Mouse (Mus musculus) heart, embryonic 11.5 days (tissue): ENCODE data around the gene Rarb. TPM values are rescaled to one million over a fixed set of nuclear protein-coding genes. Genes with fewer than 3 reads are reported as not detected.

ENCODE experiments used
- ATAC-seq: fragments of 200-750 bp; cut with Nextera tagmentation; replicated peaks from 2 replicates; pipeline ENCODE4 v1.8.0; 2017; ENCODE audit warnings: moderate library complexity; ENCODE audit not compliant: insufficient number of reproducible peaks, low FRiP score, low TSS enrichment
- H3K27ac ChIP-seq: fragments of 300-500 bp; sonication (generic); 2 replicates; pipeline ENCODE4 v1.5.1; 2014; ENCODE audit warnings: mild to moderate bottlenecking, low read depth, low read length
- H3K27me3 ChIP-seq: fragments of 300-500 bp; sonication (generic); 2 replicates; pipeline ENCODE4 v1.6.1; 2014; ENCODE audit warnings: mild to moderate bottlenecking, low read length, mixed read lengths; ENCODE audit not compliant: control insufficient read depth, insufficient read depth
- H3K36me3 ChIP-seq: fragments of 300-500 bp; sonication (generic); 2 replicates; pipeline ENCODE4 v1.6.1; 2014; ENCODE audit warnings: mild to moderate bottlenecking, low read length, moderate library complexity, mixed read lengths; ENCODE audit not compliant: control insufficient read depth, insufficient read depth
- H3K4me1 ChIP-seq: fragments of 300-500 bp; sonication (generic); 2 replicates; pipeline ENCODE4 v1.6.1; 2014; ENCODE audit warnings: low read length; ENCODE audit not compliant: control insufficient read depth, insufficient read depth
- H3K4me2 ChIP-seq: fragments of 300-500 bp; sonication (generic); 2 replicates; pipeline ENCODE4 v1.6.1; 2014; ENCODE audit warnings: mild to moderate bottlenecking, moderate library complexity
- H3K4me3 ChIP-seq: fragments of 300-500 bp; sonication (generic); 2 replicates; pipeline ENCODE4 v1.5.1; 2014; ENCODE audit warnings: low read depth, low read length
- H3K9ac ChIP-seq: fragments of 300-500 bp; sonication (generic); 2 replicates; pipeline ENCODE4 v1.6.1; 2014; ENCODE audit warnings: mild to moderate bottlenecking, low read depth, low read length, moderate library complexity
- H3K9me3 ChIP-seq: fragments of 300-500 bp; sonication (generic); replicated peaks from 2 replicates; pipeline ENCODE4 v1.6.1; 2016; ENCODE audit warnings: low read length; ENCODE audit not compliant: control insufficient read depth
- WGBS: fragments of 180-500 bp; shearing (Covaris S2); extraction: QIAGEN DNeasy Blood & Tissue Kit; methylation state at CpG from one replicate; pipeline ENCODE4 v1.1.7; 2014; ENCODE audit not compliant: insufficient replicate concordance; 5-methylcytosine and 5-hydroxymethylcytosine counted together
- polyA plus RNA-seq: library from polyadenylated mRNA; unstranded; fragments of >200 nt; fragmentation: Nextera tagmentation; extraction: Ambion mirVana; gene quantifications from 2 replicates; pipeline ENCODE4 v1.2.1, GENCODE M21; 2014

Rarb gene
- polyA plus RNA-seq, 1 experiment from 2014 or later = 18.1 TPM

GRCm38 (mm10) chr14:16479521-16479920, 339.4 kb downstream of the Rarb start:
- 86% methylated on average over 2 of the region's 2 CpGs for WGBS
- H3K9ac ChIP-seq = no peak overlapping the region
- H3K27me3 ChIP-seq = no peaks in the 10 kb centered on the region
- H3K36me3 ChIP-seq = no peaks in the 10 kb centered on the region
- no peak overlapping the region for H3K4me3 ChIP-seq
- no peak overlapping the region for H3K4me2 ChIP-seq
- peaks cover 8% of the 10 kb centered on the region for H3K4me1 ChIP-seq
- H3K9me3 ChIP-seq = no peaks in the 10 kb centered on the region
- no peak overlapping the region for H3K27ac ChIP-seq
- no peak for ATAC-seq

- no peak overlapping the region for H3K4me3 ChIP-seq
- ATAC-seq = no peak
- no peaks in the 10 kb centered on the region for H3K36me3 ChIP-seq
- H3K9ac ChIP-seq = no peak overlapping the region
- peaks cover 2% of the 10 kb centered on the region; the same call in 1 of the 2 replicates for H3K4me1 ChIP-seq
- no peak overlapping the region for H3K4me2 ChIP-seq
- no peaks in the 10 kb centered on the region for H3K27me3 ChIP-seq
- WGBS = 91% methylated on average over 1 of the region's 1 CpGs
- H3K27ac ChIP-seq = no peak overlapping the region
- no peaks in the 10 kb centered on the region for H3K9me3 ChIP-seq
Observed at GRCm38 (mm10) chr14:16478606-16479323, 340.2 kb downstream of the Rarb start.

GRCm38 (mm10) chr14:16448269-16448987, 370.5 kb downstream of the Rarb start:
- peak; percentile 85 for ATAC-seq
- Histone ChIP-seq H3K27me3 (no peaks in the 10 kb centered on the region), H3K4me2 (no peak overlapping the region), H3K4me3 (no peak overlapping the region), H3K9me3 (no peaks in the 10 kb centered on the region), H3K36me3 (no peaks in the 10 kb centered on the region; the same call in 1 of the 2 replicates), H3K9ac (no peak overlapping the region), H3K4me1 (peaks cover 7% of the 10 kb centered on the region), H3K27ac (no peak overlapping the region)
- WGBS = 53% methylated on average over 4 of the region's 4 CpGs

GRCm38 (mm10) chr14:16447587-16447986, 371.4 kb downstream of the Rarb start:
- peak; percentile 61; the same call in 1 of the 2 replicates for ATAC-seq
- Histone ChIP-seq H3K4me3 (no peak overlapping the region), H3K9me3 (no peaks in the 10 kb centered on the region), H3K4me2 (no peak overlapping the region), H3K9ac (no peak overlapping the region), H3K27ac (no peak overlapping the region), H3K27me3 (no peaks in the 10 kb centered on the region), H3K4me1 (peaks cover 7% of the 10 kb centered on the region), H3K36me3 (peaks cover 2% of the 10 kb centered on the region; the same call in 1 of the 2 replicates)
- WGBS = 47% methylated on average over 3 of the region's 3 CpGs

- no peak for ATAC-seq
- 82% methylated on average over 4 of the region's 4 CpGs for WGBS
- Histone ChIP-seq H3K9me3 (no peaks in the 10 kb centered on the region), H3K27me3 (no peaks in the 10 kb centered on the region), H3K36me3 (peaks cover 4% of the 10 kb centered on the region; the same call in 1 of the 2 replicates), H3K4me1 (peaks cover 7% of the 10 kb centered on the region), H3K27ac (no peak overlapping the region), H3K4me3 (no peak overlapping the region), H3K9ac (no peak overlapping the region), H3K4me2 (no peak overlapping the region)
Observed at GRCm38 (mm10) chr14:16444859-16445258, 374.1 kb downstream of the Rarb start.

GRCm38 (mm10) chr14:16439385-16440126, 379.4 kb downstream of the Rarb start:
- 87% methylated on average over 6 of the region's 6 CpGs for WGBS

GRCm38 (mm10) chr14:16437386-16437785, 381.6 kb downstream of the Rarb start:
- H3K9ac ChIP-seq = no peak overlapping the region
- peaks cover 4% of the 10 kb centered on the region; the same call in 1 of the 2 replicates for H3K36me3 ChIP-seq
- ATAC-seq = no peak
- H3K4me3 ChIP-seq = no peak overlapping the region
- no peaks in the 10 kb centered on the region for H3K9me3 ChIP-seq
- 90% methylated on average over 4 of the region's 4 CpGs for WGBS
- no peaks in the 10 kb centered on the region for H3K4me1 ChIP-seq
- H3K4me2 ChIP-seq = no peak overlapping the region
- no peak overlapping the region for H3K27ac ChIP-seq
- H3K27me3 ChIP-seq = no peaks in the 10 kb centered on the region

More at GRCm38 (mm10) chr14:16439385-16440126, 379.4 kb downstream of the Rarb start:
- peaks cover 6% of the 10 kb centered on the region; the same call in 1 of the 2 replicates for H3K36me3 ChIP-seq
- H3K4me2 ChIP-seq = no peak overlapping the region
- no peak for ATAC-seq
- H3K27ac ChIP-seq = no peak overlapping the region
- H3K27me3 ChIP-seq = no peaks in the 10 kb centered on the region
- no peaks in the 10 kb centered on the region for H3K4me1 ChIP-seq
- no peak overlapping the region for H3K9ac ChIP-seq
- no peaks in the 10 kb centered on the region for H3K9me3 ChIP-seq
- H3K4me3 ChIP-seq = no peak overlapping the region

- no peaks in the 10 kb centered on the region for H3K27me3 ChIP-seq
- peaks cover 5% of the 10 kb centered on the region; the same call in 1 of the 2 replicates for H3K36me3 ChIP-seq
Observed at GRCm38 (mm10) chr14:16434396-16435171, 384.4 kb downstream of the Rarb start.

More at GRCm38 (mm10) chr14:16434396-16435171, 384.4 kb downstream of the Rarb start:
- Histone ChIP-seq H3K27ac (no peak overlapping the region), H3K9ac (no peak overlapping the region), H3K4me1 (no peaks in the 10 kb centered on the region), H3K9me3 (no peaks in the 10 kb centered on the region), H3K4me3 (no peak overlapping the region), H3K4me2 (no peak overlapping the region)
- 0 out of 2 replicates have a peak, but pooled peaks have one; percentile 10 for ATAC-seq
- WGBS = 74% methylated on average over 3 of the region's 3 CpGs
